Mouse (Mus musculus): ENCODE measurements around the gene Tff2. TPM values are rescaled to one million over a fixed set of nuclear protein-coding genes. Genes with fewer than 3 reads are reported as not detected.

Gene Tff2
- total and polyA plus RNA-seq, 3 experiments: not detected

DNA sequence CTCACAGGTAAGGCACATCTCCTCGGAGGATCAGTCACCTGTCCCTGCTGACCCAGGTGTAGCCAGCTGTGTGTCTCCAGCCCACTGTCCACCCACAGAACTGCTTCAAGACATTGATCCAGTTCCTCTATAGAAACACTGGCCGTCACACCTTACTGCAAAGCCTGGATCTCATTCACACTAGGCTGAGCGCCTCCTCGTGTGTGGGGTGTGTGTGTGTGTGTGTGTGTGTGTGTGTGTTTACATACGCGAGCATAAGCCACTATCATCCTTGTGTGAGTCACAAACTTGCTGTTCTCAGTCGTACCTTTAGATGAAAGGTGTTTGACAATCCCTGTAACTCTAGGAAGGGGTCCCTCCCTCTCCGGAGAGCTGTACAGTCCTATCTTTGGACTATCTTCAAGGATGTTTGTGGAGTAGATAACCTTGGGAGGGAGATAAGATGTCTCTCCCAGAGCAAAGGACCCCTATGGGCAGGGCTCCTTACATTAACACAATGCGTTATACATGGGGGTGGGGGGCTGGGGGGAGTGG, 9.0 kb upstream of the Tff2 start:
- in situ Hi-C loops (cut with MboI; ENCODE audit: low pct_ligation_motif_present, low pct_unique_long_range_greater_than_20kb, low sequenced_read_pairs): no loop called here
- no peak overlapping the region for H3K4me3 ChIP-seq (replicated peaks in 1 of 3; ENCODE audit: low read depth in 2 of 3, low read length in 2 of 3, poor library complexity in 1 of 3)
- H3K27me3 ChIP-seq (replicated peaks): peaks cover 55% of the 10 kb centered on the region
- TF ChIP-seq CHD2 (IDR thresholded peaks at IDR 0.05; ENCODE audit: low read length) (no peak), MEF2A (IDR thresholded peaks at IDR 0.05; ENCODE audit: borderline replicate concordance, low read depth, low read length) (no peak), ZMIZ1 (IDR thresholded peaks at IDR 0.05; ENCODE audit: low read depth, low read length) (no peak), RAD21 (IDR thresholded peaks at IDR 0.05; ENCODE audit: low read depth, low read length) (no peak), SMC3 (IDR thresholded peaks at IDR 0.05; ENCODE audit: low read depth, low read length) (no peak), MXI1 (IDR thresholded peaks at IDR 0.05; ENCODE audit: low read depth, low read length) (no peak), E2F4 (IDR thresholded peaks at IDR 0.05; ENCODE audit: insufficient replicate concordance, low read depth, low read length) (no peak), CTCF (conservative IDR thresholded peaks at IDR 0.05 in 1 of 2, IDR thresholded peaks at IDR 0.05 in 1 of 2; ENCODE audit: low read depth in 2 of 2, low read length in 2 of 2) (no peak), JUN (IDR thresholded peaks at IDR 0.05; ENCODE audit: insufficient read depth, low read depth, low read length) (no peak), TCF12 (IDR thresholded peaks at IDR 0.05; ENCODE audit: low read depth, low read length) (no peak), SIN3A (IDR thresholded peaks at IDR 0.05; ENCODE audit: low read length) (no peak), UBTF (IDR thresholded peaks at IDR 0.05; ENCODE audit: low read depth, low read length) (no peak), MYC (IDR thresholded peaks at IDR 0.05; ENCODE audit: low read depth, low read length) (no peak), ZKSCAN1 (IDR thresholded peaks at IDR 0.05; ENCODE audit: borderline replicate concordance, low read depth, low read length) (no peak), GABPA (IDR thresholded peaks at IDR 0.05; ENCODE audit: insufficient replicate concordance, low read depth, low read length) (no peak), RCOR1 (conservative IDR thresholded peaks at IDR 0.05; ENCODE audit: low read depth, low read length) (no peak), MAX (IDR thresholded peaks at IDR 0.05; ENCODE audit: low read length) (no peak), ZC3H11A (IDR thresholded peaks at IDR 0.05; ENCODE audit: low read depth, low read length) (no peak)
- no peak overlapping the region for H3K27ac ChIP-seq (ENCODE audit: insufficient read depth, low read depth)
- no peak overlapping the region for H3K4me2 ChIP-seq (ENCODE audit: insufficient read depth, low read depth, poor library complexity, severe bottlenecking)
- no peak overlapping the region for H3K9ac ChIP-seq (ENCODE audit: insufficient read depth, low read depth)
- H3K79me2 ChIP-seq (replicated peaks; ENCODE audit: control insufficient read depth, extremely low read depth, insufficient read depth, poor library complexity, severe bottlenecking): no peaks in the 10 kb centered on the region
- H3K36me3 ChIP-seq (replicated peaks in 1 of 2; ENCODE audit: control insufficient read depth in 1 of 2, insufficient read depth in 1 of 2, low read length in 1 of 2): no peaks in the 10 kb centered on the region
- dilution Hi-C loops (cut with MboI; ENCODE audit: extremely low pct_ligation_motif_present, extremely low pct_unique_long_range_greater_than_20kb, low sequenced_read_pairs): no loop called here
- no peak for DNase-seq (ENCODE audit: extremely low read depth)
- no peaks in the 10 kb centered on the region for H3K9me3 ChIP-seq (replicated peaks; ENCODE audit: low read length)
- no peaks in the 10 kb centered on the region for H3K4me1 ChIP-seq (ENCODE audit: control insufficient read depth in 1 of 2, insufficient read depth in 2 of 2)

DNA sequence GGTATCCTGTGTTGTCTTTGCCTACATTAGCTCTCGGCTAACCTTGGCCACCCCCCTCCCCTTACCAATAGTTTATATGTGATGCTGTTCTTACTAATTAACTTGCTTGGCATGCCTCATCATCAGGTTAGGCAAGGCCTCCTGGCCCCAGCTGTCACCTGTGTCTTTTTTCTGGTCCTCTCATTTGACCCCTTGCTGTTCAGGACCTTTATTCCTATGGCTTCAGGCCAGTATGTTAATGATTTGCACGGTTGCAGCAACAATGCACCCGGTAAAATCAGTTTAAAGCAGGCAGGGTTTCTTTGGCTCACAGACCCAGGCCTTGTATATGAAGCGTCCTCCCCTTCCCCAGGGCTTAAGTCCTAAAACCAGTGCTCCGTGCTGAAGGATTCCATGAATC, 8.4 kb upstream of the Tff2 start:
- no peaks in the 10 kb centered on the region for H3K36me3 ChIP-seq (replicated peaks in 1 of 2; ENCODE audit: control insufficient read depth in 1 of 2, insufficient read depth in 1 of 2, low read length in 1 of 2)
- no peak for DNase-seq (ENCODE audit: extremely low read depth)
- dilution Hi-C loops (cut with MboI; ENCODE audit: extremely low pct_ligation_motif_present, extremely low pct_unique_long_range_greater_than_20kb, low sequenced_read_pairs): no loop called here

More for the DNA sequence above, 8.4 kb upstream of the Tff2 start:
- H3K4me2 ChIP-seq (ENCODE audit: insufficient read depth, low read depth, poor library complexity, severe bottlenecking): no peak overlapping the region
- peaks cover 58% of the 10 kb centered on the region for H3K27me3 ChIP-seq (replicated peaks)
- no peak overlapping the region for H3K27ac ChIP-seq (ENCODE audit: insufficient read depth, low read depth)
- H3K79me2 ChIP-seq (replicated peaks; ENCODE audit: control insufficient read depth, extremely low read depth, insufficient read depth, poor library complexity, severe bottlenecking): no peaks in the 10 kb centered on the region
- TF ChIP-seq ZMIZ1 (IDR thresholded peaks at IDR 0.05; ENCODE audit: low read depth, low read length): no peak
- no peak for TF ChIP-seq GABPA (IDR thresholded peaks at IDR 0.05; ENCODE audit: insufficient replicate concordance, low read depth, low read length)
- TF ChIP-seq KAT2A (IDR thresholded peaks at IDR 0.05; ENCODE audit: insufficient replicate concordance, low read length): no peak
- TF ChIP-seq ETS1 (conservative IDR thresholded peaks at IDR 0.05; ENCODE audit: low read depth, low read length): no peak
- no peak for TF ChIP-seq ZNF384 (IDR thresholded peaks at IDR 0.05; ENCODE audit: low read depth, low read length)
- no peak for TF ChIP-seq MXI1 (IDR thresholded peaks at IDR 0.05; ENCODE audit: low read depth, low read length)
- no peak for TF ChIP-seq SIN3A (IDR thresholded peaks at IDR 0.05; ENCODE audit: low read length)
- TF ChIP-seq CTCF (conservative IDR thresholded peaks at IDR 0.05 in 1 of 2, IDR thresholded peaks at IDR 0.05 in 1 of 2; ENCODE audit: low read depth in 2 of 2, low read length in 2 of 2): no peak
- no peak overlapping the region for H3K9ac ChIP-seq (ENCODE audit: insufficient read depth, low read depth)
- no peaks in the 10 kb centered on the region for H3K9me3 ChIP-seq (replicated peaks; ENCODE audit: low read length)
- H3K4me3 ChIP-seq (replicated peaks in 1 of 3; ENCODE audit: low read depth in 2 of 3, low read length in 2 of 3, poor library complexity in 1 of 3): no peak overlapping the region
- in situ Hi-C loops (cut with MboI; ENCODE audit: low pct_ligation_motif_present, low pct_unique_long_range_greater_than_20kb, low sequenced_read_pairs): no loop called here
- no peaks in the 10 kb centered on the region for H3K4me1 ChIP-seq (ENCODE audit: control insufficient read depth in 1 of 2, insufficient read depth in 2 of 2)
